Mouse (Mus musculus) lung, adult 2 months (tissue): ENCODE measurements around the gene Ints11. TPM values are rescaled to one million over a fixed set of nuclear protein-coding genes. Genes with fewer than 3 reads are reported as not detected.
A peak's percentile ranks its signal among the peaks of the same experiment; 100 is the strongest.

ENCODE experiments used
- DNase-seq: peaks from one replicate; pipeline ENCODE4 v3.0.0; 2022
- H3K4me1 ChIP-seq: fragments of 200-500 bp; 2 replicates; pipeline ENCODE4 v1.6.1; 2011; ENCODE audit warnings: low read length; ENCODE audit not compliant: control insufficient read depth, insufficient read depth
- H3K4me3 ChIP-seq: fragments of 200-500 bp; replicated peaks from 2 replicates; pipeline ENCODE3; 2011; ENCODE audit warnings: low read depth, mild to moderate bottlenecking, control low read depth, low read length; ENCODE audit errors: extremely low read depth
- CTCF ChIP-seq: fragments of 200-500 bp; IDR thresholded peaks from 2 replicates; pipeline ENCODE4 v1.5.1; 2011; ENCODE audit warnings: mild to moderate bottlenecking, low read length, control low read depth; ENCODE audit not compliant: insufficient read depth
- POLR2A ChIP-seq: fragments of 200-500 bp; IDR thresholded peaks from 2 replicates; pipeline ENCODE4 v1.6.1; 2011; ENCODE audit warnings: low read depth, mild to moderate bottlenecking, control low read depth, low read length, borderline replicate concordance; ENCODE audit errors: extremely low read depth
- WGBS: fragments of 180-500 bp; shearing (Covaris S2); methylation state at CpG from one replicate; pipeline ENCODE4 v1.1.7; 2018; 5-methylcytosine and 5-hydroxymethylcytosine counted together
- polyA plus RNA-seq: library from polyadenylated mRNA; depleted of rRNA; stranded (reverse); fragments of >200 nt; gene quantifications from 2 replicates; pipeline ENCODE4 v1.2.3, GENCODE M21; 2012

Ints11 gene
- polyA plus RNA-seq, 1 experiment = 26.7 TPM

DNA sequence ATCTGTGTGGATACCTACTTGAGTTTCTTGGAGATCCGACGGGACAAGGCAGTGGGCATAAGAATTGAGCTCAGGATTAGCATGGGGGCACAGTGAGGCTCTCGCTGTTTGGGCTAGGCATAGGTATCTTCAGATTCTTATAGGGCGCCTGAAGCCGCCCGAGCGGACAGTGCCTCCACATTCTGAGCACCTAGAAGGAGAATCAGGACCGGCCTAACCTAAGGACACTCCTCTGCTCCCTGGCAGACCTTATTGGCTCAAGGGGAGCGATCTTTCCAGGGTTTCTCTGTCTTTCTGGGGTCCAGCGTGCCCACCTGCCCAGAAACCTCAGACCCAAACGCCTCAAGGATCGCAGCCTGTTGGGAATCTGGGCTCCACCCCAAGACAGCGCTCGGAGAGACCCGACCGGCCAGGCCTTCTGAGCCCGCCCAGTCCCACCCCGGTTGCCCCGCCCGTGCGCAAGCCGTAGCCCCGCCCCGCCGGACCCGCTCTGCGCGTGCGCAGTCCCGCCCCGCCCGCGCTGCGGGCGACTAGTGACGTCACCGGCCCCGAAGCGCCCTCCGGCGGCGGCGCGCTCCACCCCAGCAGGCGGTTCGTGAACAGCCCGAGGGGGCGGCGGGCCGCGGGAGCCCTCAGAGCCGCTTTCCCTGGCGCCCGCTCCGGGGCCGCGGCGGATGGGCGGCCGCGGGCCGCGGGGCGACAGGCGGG lies 22.3 kb upstream of the Ints11 start, which contains the start of gene Dvl1:
Gene Dvl1 (plus strand): TSS at position 532 of the 708 bp plus-strand sequence.
- H3K4me1 ChIP-seq = peaks cover 19% of the 10 kb centered on the region
- DNase-seq = peak; percentile 94
- 3% methylated on average over 62 of the region's 65 CpGs for WGBS
- H3K4me3 ChIP-seq = peak within 1 kb of the TSS; percentile 83
- no peak for TF ChIP-seq CTCF
- peak; percentile 87 for TF ChIP-seq POLR2A

DNA sequence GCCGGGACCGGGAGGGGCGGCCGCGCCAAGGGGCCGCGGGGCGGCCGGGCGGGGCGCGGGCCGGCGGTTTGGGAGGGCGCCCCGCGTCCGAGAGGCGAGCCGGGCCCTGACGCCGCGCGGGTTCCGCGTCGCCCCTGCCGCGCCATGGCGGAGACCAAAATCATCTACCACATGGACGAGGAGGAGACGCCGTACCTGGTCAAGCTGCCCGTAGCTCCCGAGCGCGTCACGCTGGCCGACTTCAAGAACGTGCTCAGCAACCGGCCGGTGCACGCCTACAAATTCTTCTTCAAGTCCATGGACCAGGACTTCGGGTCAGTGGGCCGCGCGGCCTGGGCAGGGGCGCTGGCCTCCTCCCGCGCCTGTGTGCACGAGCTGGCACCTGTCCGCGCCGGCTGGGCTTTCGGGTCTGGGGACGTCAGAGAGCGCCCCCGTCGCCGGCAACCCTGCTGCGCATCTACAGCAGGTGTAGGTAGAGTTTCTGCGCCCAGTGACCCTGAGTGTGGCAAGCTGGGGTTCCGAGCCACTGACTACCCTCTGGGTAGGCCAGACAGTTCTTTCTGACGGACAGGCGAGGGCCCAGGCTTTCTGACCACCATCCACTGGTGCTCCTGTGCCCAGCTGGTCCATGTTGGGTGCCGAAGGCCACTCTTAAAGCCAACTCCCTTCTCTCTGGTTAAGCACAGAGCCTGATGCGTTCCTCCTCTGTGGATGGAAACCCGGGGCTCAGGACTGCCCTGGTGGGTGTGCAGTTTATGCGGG lies 21.6 kb upstream of the Ints11 start:
- Histone ChIP-seq H3K4me1 (peaks cover 19% of the 10 kb centered on the region), H3K4me3 (peak overlapping the region; percentile 83)
- no peak for TF ChIP-seq CTCF
- TF ChIP-seq POLR2A = no peak
- 1% methylated on average over 68 of the region's 69 CpGs for WGBS
- peak; percentile 56 for DNase-seq

GRCm38 (mm10) chr4:155848434-155849095 lies 20.8 kb upstream of the Ints11 start:
- no peak for DNase-seq
- Histone ChIP-seq H3K4me3 (peak overlapping the region; percentile 3), H3K4me1 (peaks cover 19% of the 10 kb centered on the region)
- TF ChIP-seq CTCF (no peak), POLR2A (no peak)
- WGBS = 56% methylated on average over 7 of the region's 7 CpGs

- no peak for DNase-seq
Measured at GRCm38 (mm10) chr4:155849391-155849790, 20.0 kb upstream of the Ints11 start.

DNA sequence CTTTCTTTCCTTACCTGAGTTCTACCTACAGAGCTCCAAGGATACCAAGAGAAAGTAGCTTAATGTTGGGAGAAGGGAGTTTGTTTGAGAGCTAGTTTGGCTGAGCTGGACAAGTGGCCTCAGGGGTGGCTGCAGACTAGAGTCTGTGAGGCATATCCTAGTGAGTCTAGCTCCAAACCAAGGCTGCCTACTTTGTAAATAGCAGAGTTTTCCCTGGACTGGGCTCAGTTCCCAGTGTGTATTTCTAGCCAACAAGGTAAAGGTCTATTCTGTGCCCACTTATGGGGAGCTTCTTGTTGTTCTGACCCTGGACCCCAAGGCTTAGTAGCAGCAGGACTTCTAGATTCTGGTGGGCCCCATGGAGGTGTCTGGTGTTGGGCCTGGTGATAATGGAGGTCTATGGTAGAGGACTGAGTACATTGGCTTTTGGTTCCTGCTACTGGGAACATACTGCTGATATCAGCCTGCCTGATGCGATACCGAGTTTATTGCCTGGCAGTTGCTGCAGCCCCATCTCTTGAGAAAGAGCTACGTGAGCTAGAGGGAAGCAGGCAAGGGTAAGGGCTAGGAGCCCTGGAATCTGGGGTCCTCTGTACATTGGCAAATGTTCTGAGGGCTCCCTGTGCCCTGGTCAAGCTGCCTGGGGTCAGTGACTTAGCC lies 19.4 kb upstream of the Ints11 start:
- Histone ChIP-seq H3K4me3 (no peak overlapping the region), H3K4me1 (peaks cover 19% of the 10 kb centered on the region)
- DNase-seq = no peak
- TF ChIP-seq CTCF (no peak), POLR2A (no peak)
- WGBS = 85% methylated on average over 3 of the region's 3 CpGs

More at GRCm38 (mm10) chr4:155849391-155849790, 20.0 kb upstream of the Ints11 start:
- H3K4me1 ChIP-seq = peaks cover 19% of the 10 kb centered on the region
- no peak overlapping the region for H3K4me3 ChIP-seq
- no peak for TF ChIP-seq POLR2A
- TF ChIP-seq CTCF = no peak
- 84% methylated on average over 2 of the region's 2 CpGs for WGBS

DNA sequence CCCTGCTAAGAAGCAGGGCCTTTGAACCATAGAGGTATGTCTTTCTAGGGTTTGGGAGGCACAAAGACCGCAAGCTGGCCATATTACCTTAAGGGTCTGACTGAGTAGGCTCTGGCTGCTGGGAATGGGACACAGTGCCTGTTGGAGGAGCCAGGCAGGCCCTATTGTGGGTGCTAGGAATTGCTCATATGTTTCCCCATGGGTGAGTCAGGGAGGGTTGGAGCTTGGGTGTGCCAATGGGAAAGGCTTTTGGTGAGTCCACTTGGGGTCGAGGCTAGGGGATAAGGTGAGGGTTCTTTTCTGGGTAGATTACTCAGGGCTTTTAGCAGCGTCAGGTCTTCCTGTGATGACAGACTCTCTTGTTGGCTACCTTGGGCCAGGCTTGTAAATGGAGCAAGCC lies 18.0 kb upstream of the Ints11 start:
- Histone ChIP-seq H3K4me3 (no peak overlapping the region), H3K4me1 (peaks cover 19% of the 10 kb centered on the region)
- no peak for DNase-seq
- TF ChIP-seq POLR2A (no peak), CTCF (no peak)
- 85% methylated on average over 3 of the region's 3 CpGs for WGBS

- H3K4me3 ChIP-seq = no peak overlapping the region
- DNase-seq = peak; percentile 23
- no peak for TF ChIP-seq CTCF
- TF ChIP-seq POLR2A = no peak
- WGBS = 49% methylated on average over 2 of the region's 2 CpGs
- H3K4me1 ChIP-seq = peaks cover 14% of the 10 kb centered on the region
Measured at GRCm38 (mm10) chr4:155851951-155852411, 17.4 kb upstream of the Ints11 start.

GRCm38 (mm10) chr4:155853421-155853820 lies 15.9 kb upstream of the Ints11 start:
- Histone ChIP-seq H3K4me1 (peaks cover 10% of the 10 kb centered on the region; the same call in 1 of the 2 replicates), H3K4me3 (no peak overlapping the region)
- TF ChIP-seq CTCF = no peak
- TF ChIP-seq POLR2A = no peak
- DNase-seq = no peak
- WGBS = 92% methylated on average over 9 of the region's 9 CpGs

- TF ChIP-seq POLR2A (peak; percentile 15; the same call in 1 of the 2 replicates), CTCF (no peak)
- Histone ChIP-seq H3K4me3 (no peak overlapping the region), H3K4me1 (0 out of 2 replicates have a peak, but pooled peaks cover 4% of the 10 kb centered on the region)
- 93% methylated on average over 12 of the region's 12 CpGs for WGBS
- DNase-seq = no peak
Measured at GRCm38 (mm10) chr4:155854991-155855390, 14.4 kb upstream of the Ints11 start.
